Mouse (Mus musculus): ENCODE measurements around the gene Slc44a5. TPM values are rescaled to one million over a fixed set of nuclear protein-coding genes. Genes with fewer than 3 reads are reported as not detected.

Slc44a5 gene
- polyA plus RNA-seq, 1 experiment = 0.12 TPM

GRCm38 (mm10) chr3:154171881-154172592, 198.8 kb downstream of the Slc44a5 start:
- H3K27ac ChIP-seq (ENCODE audit: insufficient read depth, low read length) = no peak overlapping the region
- H3K4me1 ChIP-seq (ENCODE audit: control insufficient read depth, insufficient read depth, low read length) = no peaks in the 10 kb centered on the region
- H3K9me3 ChIP-seq (replicated peaks; ENCODE audit: control insufficient read depth, insufficient read depth, low read length, poor library complexity, severe bottlenecking) = peaks cover 5% of the 10 kb centered on the region; the same call in 1 of the 2 replicates
- H3K9ac ChIP-seq (ENCODE audit: low read depth, poor library complexity, severe bottlenecking) = no peak overlapping the region
- TF ChIP-seq EP300 (IDR thresholded peaks at IDR 0.05; ENCODE audit: insufficient read depth, low read depth, low read length) = no peak
- no peak for TF ChIP-seq CTCF (IDR thresholded peaks at IDR 0.05; ENCODE audit: low read depth, low read length)
- TF ChIP-seq POLR2A (IDR thresholded peaks at IDR 0.05; ENCODE audit: insufficient read depth, low read length) = no peak
- H3K36me3 ChIP-seq (ENCODE audit: control insufficient read depth, insufficient read depth, low read length, poor library complexity, severe bottlenecking) = no peaks in the 10 kb centered on the region
- H3K4me3 ChIP-seq (ENCODE audit: low read depth, low read length) = no peak overlapping the region
- H3K27me3 ChIP-seq (ENCODE audit: control insufficient read depth, insufficient read depth, low read length, poor library complexity, severe bottlenecking) = no peaks in the 10 kb centered on the region

GRCm38 (mm10) chr3:154172593-154172965, 199.3 kb downstream of the Slc44a5 start:
- no peaks in the 10 kb centered on the region for H3K27me3 ChIP-seq (ENCODE audit: control insufficient read depth, insufficient read depth, low read length, poor library complexity, severe bottlenecking)
- peaks cover 5% of the 10 kb centered on the region; the same call in 1 of the 2 replicates for H3K9me3 ChIP-seq (replicated peaks; ENCODE audit: control insufficient read depth, insufficient read depth, low read length, poor library complexity, severe bottlenecking)
- no peak overlapping the region for H3K27ac ChIP-seq (ENCODE audit: insufficient read depth, low read length)
- H3K9ac ChIP-seq (ENCODE audit: low read depth, poor library complexity, severe bottlenecking) = no peak overlapping the region
- no peaks in the 10 kb centered on the region for H3K4me1 ChIP-seq (ENCODE audit: control insufficient read depth, insufficient read depth, low read length)
- TF ChIP-seq CTCF (IDR thresholded peaks at IDR 0.05; ENCODE audit: low read depth, low read length) = no peak
- TF ChIP-seq POLR2A (IDR thresholded peaks at IDR 0.05; ENCODE audit: insufficient read depth, low read length) = no peak
- TF ChIP-seq EP300 (IDR thresholded peaks at IDR 0.05; ENCODE audit: insufficient read depth, low read depth, low read length) = no peak
- no peaks in the 10 kb centered on the region for H3K36me3 ChIP-seq (ENCODE audit: control insufficient read depth, insufficient read depth, low read length, poor library complexity, severe bottlenecking)
- H3K4me3 ChIP-seq (ENCODE audit: low read depth, low read length) = no peak overlapping the region

- H3K27ac ChIP-seq (ENCODE audit: insufficient read depth, low read length) = no peak overlapping the region
- peaks cover 5% of the 10 kb centered on the region; the same call in 1 of the 2 replicates for H3K9me3 ChIP-seq (replicated peaks; ENCODE audit: control insufficient read depth, insufficient read depth, low read length, poor library complexity, severe bottlenecking)
- H3K9ac ChIP-seq (ENCODE audit: low read depth, poor library complexity, severe bottlenecking) = no peak overlapping the region
- no peak overlapping the region for H3K4me3 ChIP-seq (ENCODE audit: low read depth, low read length)
- TF ChIP-seq CTCF (IDR thresholded peaks at IDR 0.05; ENCODE audit: low read depth, low read length) = no peak
- TF ChIP-seq EP300 (IDR thresholded peaks at IDR 0.05; ENCODE audit: insufficient read depth, low read depth, low read length) = no peak
- no peak for TF ChIP-seq POLR2A (IDR thresholded peaks at IDR 0.05; ENCODE audit: insufficient read depth, low read length)
- H3K4me1 ChIP-seq (ENCODE audit: control insufficient read depth, insufficient read depth, low read length) = no peaks in the 10 kb centered on the region
- no peaks in the 10 kb centered on the region for H3K27me3 ChIP-seq (ENCODE audit: control insufficient read depth, insufficient read depth, low read length, poor library complexity, severe bottlenecking)
- H3K36me3 ChIP-seq (ENCODE audit: control insufficient read depth, insufficient read depth, low read length, poor library complexity, severe bottlenecking) = no peaks in the 10 kb centered on the region
Measured at GRCm38 (mm10) chr3:154173556-154173955, 200.3 kb downstream of the Slc44a5 start.

GRCm38 (mm10) chr3:154174031-154174430, 200.8 kb downstream of the Slc44a5 start:
- Histone ChIP-seq H3K27ac (ENCODE audit: insufficient read depth, low read length) (no peak overlapping the region), H3K4me3 (ENCODE audit: low read depth, low read length) (no peak overlapping the region), H3K4me1 (ENCODE audit: control insufficient read depth, insufficient read depth, low read length) (no peaks in the 10 kb centered on the region), H3K9ac (ENCODE audit: low read depth, poor library complexity, severe bottlenecking) (no peak overlapping the region), H3K27me3 (ENCODE audit: control insufficient read depth, insufficient read depth, low read length, poor library complexity, severe bottlenecking) (no peaks in the 10 kb centered on the region), H3K9me3 (replicated peaks; ENCODE audit: control insufficient read depth, insufficient read depth, low read length, poor library complexity, severe bottlenecking) (peaks cover 5% of the 10 kb centered on the region; the same call in 1 of the 2 replicates), H3K36me3 (ENCODE audit: control insufficient read depth, insufficient read depth, low read length, poor library complexity, severe bottlenecking) (no peaks in the 10 kb centered on the region)
- no peak for TF ChIP-seq EP300 (IDR thresholded peaks at IDR 0.05; ENCODE audit: insufficient read depth, low read depth, low read length)
- no peak for TF ChIP-seq POLR2A (IDR thresholded peaks at IDR 0.05; ENCODE audit: insufficient read depth, low read length)
- no peak for TF ChIP-seq CTCF (IDR thresholded peaks at IDR 0.05; ENCODE audit: low read depth, low read length)

GRCm38 (mm10) chr3:154174766-154175165, 201.5 kb downstream of the Slc44a5 start:
- Histone ChIP-seq H3K27ac (ENCODE audit: insufficient read depth, low read length) (no peak overlapping the region), H3K4me1 (ENCODE audit: control insufficient read depth, insufficient read depth, low read length) (no peaks in the 10 kb centered on the region), H3K27me3 (ENCODE audit: control insufficient read depth, insufficient read depth, low read length, poor library complexity, severe bottlenecking) (no peaks in the 10 kb centered on the region), H3K36me3 (ENCODE audit: control insufficient read depth, insufficient read depth, low read length, poor library complexity, severe bottlenecking) (no peaks in the 10 kb centered on the region), H3K9me3 (replicated peaks; ENCODE audit: control insufficient read depth, insufficient read depth, low read length, poor library complexity, severe bottlenecking) (peaks cover 5% of the 10 kb centered on the region; the same call in 1 of the 2 replicates), H3K4me3 (ENCODE audit: low read depth, low read length) (no peak overlapping the region), H3K9ac (ENCODE audit: low read depth, poor library complexity, severe bottlenecking) (no peak overlapping the region)
- TF ChIP-seq CTCF (IDR thresholded peaks at IDR 0.05; ENCODE audit: low read depth, low read length) (no peak), POLR2A (IDR thresholded peaks at IDR 0.05; ENCODE audit: insufficient read depth, low read length) (no peak), EP300 (IDR thresholded peaks at IDR 0.05; ENCODE audit: insufficient read depth, low read depth, low read length) (no peak)

GRCm38 (mm10) chr3:154177665-154178305, 204.5 kb downstream of the Slc44a5 start:
- Histone ChIP-seq H3K27ac (ENCODE audit: insufficient read depth, low read length) (no peak overlapping the region), H3K4me1 (ENCODE audit: control insufficient read depth, insufficient read depth, low read length) (no peaks in the 10 kb centered on the region), H3K9ac (ENCODE audit: low read depth, poor library complexity, severe bottlenecking) (no peak overlapping the region), H3K36me3 (ENCODE audit: control insufficient read depth, insufficient read depth, low read length, poor library complexity, severe bottlenecking) (no peaks in the 10 kb centered on the region), H3K9me3 (replicated peaks; ENCODE audit: control insufficient read depth, insufficient read depth, low read length, poor library complexity, severe bottlenecking) (peaks cover 5% of the 10 kb centered on the region; the same call in 1 of the 2 replicates), H3K27me3 (ENCODE audit: control insufficient read depth, insufficient read depth, low read length, poor library complexity, severe bottlenecking) (no peaks in the 10 kb centered on the region), H3K4me3 (ENCODE audit: low read depth, low read length) (no peak overlapping the region)
- TF ChIP-seq POLR2A (IDR thresholded peaks at IDR 0.05; ENCODE audit: insufficient read depth, low read length) (no peak), CTCF (IDR thresholded peaks at IDR 0.05; ENCODE audit: low read depth, low read length) (no peak), EP300 (IDR thresholded peaks at IDR 0.05; ENCODE audit: insufficient read depth, low read depth, low read length) (no peak)

All from ES-Bruce4 (cell line).